Mouse (Mus musculus) thymus, adult 2 months (tissue): ENCODE results near the gene Alg5. TPM values are rescaled to one million over a fixed set of nuclear protein-coding genes. Genes with fewer than 3 reads are reported as not detected.
A peak's percentile ranks its signal among the peaks of the same experiment; 100 is the strongest.

ENCODE experiments used
- DNase-seq: peaks from one replicate; pipeline ENCODE4 v3.0.0; 2021
- H3K27ac ChIP-seq: fragments of 200-500 bp; 2 replicates; pipeline ENCODE4 v1.5.1; 2012; ENCODE audit warnings: low read length, control low read depth; ENCODE audit not compliant: control insufficient read depth, insufficient read depth
- H3K27me3 ChIP-seq: fragments of 200-500 bp; 2 replicates; pipeline ENCODE4 v1.6.1; 2012; ENCODE audit warnings: mild to moderate bottlenecking, low read length, moderate library complexity, mixed read lengths; ENCODE audit not compliant: control insufficient read depth, insufficient read depth
- H3K36me3 ChIP-seq: fragments of 200-500 bp; 2 replicates; pipeline ENCODE4 v1.6.1; 2012; ENCODE audit warnings: mild to moderate bottlenecking, low read length, moderate library complexity; ENCODE audit not compliant: control insufficient read depth, insufficient read depth
- H3K4me1 ChIP-seq: fragments of 200-500 bp; replicated peaks from 2 replicates; pipeline ENCODE4 v1.6.1; 2012; ENCODE audit warnings: low read length; ENCODE audit not compliant: control insufficient read depth, insufficient read depth
- H3K4me3 ChIP-seq: fragments of 200-500 bp; 2 replicates; pipeline ENCODE4 v1.5.1; 2012; ENCODE audit warnings: mild to moderate bottlenecking, low read length, control low read depth, moderate library complexity; ENCODE audit not compliant: control insufficient read depth, insufficient read depth
- CTCF ChIP-seq: fragments of 200-500 bp; IDR thresholded peaks from 2 replicates; pipeline ENCODE4 v1.5.1; 2012; ENCODE audit warnings: mild to moderate bottlenecking, control low read depth, low read length, moderate library complexity, borderline replicate concordance; ENCODE audit not compliant: control insufficient read depth, poor library complexity, insufficient read depth; ENCODE audit errors: extremely low read depth
- POLR2A ChIP-seq: fragments of 200-500 bp; IDR thresholded peaks from 2 replicates; pipeline ENCODE4 v1.6.1; 2012; ENCODE audit warnings: mild to moderate bottlenecking, low read length, control low read depth, moderate library complexity; ENCODE audit not compliant: control insufficient read depth, poor library complexity, insufficient read depth; ENCODE audit errors: extremely low read depth
- WGBS: fragments of 180-500 bp; shearing (Covaris S2); methylation state at CpG from one replicate; pipeline ENCODE4 v1.1.7; 2018; 5-methylcytosine and 5-hydroxymethylcytosine counted together
- polyA plus RNA-seq: library from polyadenylated mRNA; depleted of rRNA; stranded (reverse); fragments of >200 nt; gene quantifications from 2 replicates; pipeline ENCODE4 v1.2.3, GENCODE M21; 2012

Gene Alg5
- polyA plus RNA-seq, 1 experiment: 15.7 TPM

GRCm38 (mm10) chr3:54769349-54770275 is 34.3 kb downstream of the Alg5 start:
- no peaks in the 10 kb centered on the region for H3K4me1 ChIP-seq
- no peak for DNase-seq
- 88% methylated on average over 17 of the region's 17 CpGs for WGBS
- H3K27ac ChIP-seq: no peak overlapping the region
- H3K27me3 ChIP-seq: no peaks in the 10 kb centered on the region
- no peaks in the 10 kb centered on the region for H3K36me3 ChIP-seq
- TF ChIP-seq CTCF (no peak), POLR2A (no peak)
- no peak overlapping the region for H3K4me3 ChIP-seq

GRCm38 (mm10) chr3:54773613-54774012 is 38.3 kb downstream of the Alg5 start:
- DNase-seq: no peak
- WGBS: 86% methylated on average over 6 of the region's 6 CpGs
- no peaks in the 10 kb centered on the region for H3K27me3 ChIP-seq
- H3K4me3 ChIP-seq: no peak overlapping the region
- no peak for TF ChIP-seq POLR2A
- TF ChIP-seq CTCF: no peak
- no peaks in the 10 kb centered on the region for H3K36me3 ChIP-seq
- no peak overlapping the region for H3K27ac ChIP-seq
- H3K4me1 ChIP-seq: no peaks in the 10 kb centered on the region

GRCm38 (mm10) chr3:54775989-54776631 is 40.8 kb downstream of the Alg5 start:
- Histone ChIP-seq H3K4me1 (no peaks in the 10 kb centered on the region), H3K27ac (no peak overlapping the region), H3K27me3 (no peaks in the 10 kb centered on the region), H3K4me3 (no peak overlapping the region), H3K36me3 (no peaks in the 10 kb centered on the region)
- 84% methylated on average over 7 of the region's 7 CpGs for WGBS
- TF ChIP-seq CTCF (no peak), POLR2A (no peak)
- no peak for DNase-seq

GRCm38 (mm10) chr3:54790601-54791000 is 55.3 kb downstream of the Alg5 start:
- Histone ChIP-seq H3K4me1 (no peaks in the 10 kb centered on the region), H3K36me3 (no peaks in the 10 kb centered on the region), H3K27me3 (no peaks in the 10 kb centered on the region), H3K4me3 (no peak overlapping the region), H3K27ac (no peak overlapping the region)
- 61% methylated on average over 2 of the region's 2 CpGs for WGBS
- TF ChIP-seq CTCF: no peak
- DNase-seq: no peak

- H3K36me3 ChIP-seq: no peaks in the 10 kb centered on the region
- H3K4me3 ChIP-seq: no peak overlapping the region
- TF ChIP-seq CTCF (no peak), POLR2A (no peak)
- H3K27me3 ChIP-seq: no peaks in the 10 kb centered on the region
- WGBS: 83% methylated on average over 10 of the region's 10 CpGs
- DNase-seq: no peak
- no peaks in the 10 kb centered on the region for H3K4me1 ChIP-seq
- no peak overlapping the region for H3K27ac ChIP-seq
Observed at GRCm38 (mm10) chr3:54791822-54792677, 56.7 kb downstream of the Alg5 start.

- DNase-seq: peak; percentile 13
- no peak overlapping the region for H3K4me3 ChIP-seq
- TF ChIP-seq CTCF (no peak), POLR2A (no peak)
- no peak overlapping the region for H3K27ac ChIP-seq
- 92% methylated on average over 6 of the region's 6 CpGs for WGBS
- H3K27me3 ChIP-seq: no peaks in the 10 kb centered on the region
- H3K36me3 ChIP-seq: no peaks in the 10 kb centered on the region
- no peaks in the 10 kb centered on the region for H3K4me1 ChIP-seq
Observed at GRCm38 (mm10) chr3:54793762-54794161, 58.4 kb downstream of the Alg5 start.
